Mouse (Mus musculus) testis, postnatal 14 days (tissue): ENCODE results near the gene Etv6.

Experiments used
- DNase-seq: peaks from one replicate; pipeline ENCODE4 v3.0.0; 2021; ENCODE audit warnings: low spot score

Etv6 gene

DNA sequence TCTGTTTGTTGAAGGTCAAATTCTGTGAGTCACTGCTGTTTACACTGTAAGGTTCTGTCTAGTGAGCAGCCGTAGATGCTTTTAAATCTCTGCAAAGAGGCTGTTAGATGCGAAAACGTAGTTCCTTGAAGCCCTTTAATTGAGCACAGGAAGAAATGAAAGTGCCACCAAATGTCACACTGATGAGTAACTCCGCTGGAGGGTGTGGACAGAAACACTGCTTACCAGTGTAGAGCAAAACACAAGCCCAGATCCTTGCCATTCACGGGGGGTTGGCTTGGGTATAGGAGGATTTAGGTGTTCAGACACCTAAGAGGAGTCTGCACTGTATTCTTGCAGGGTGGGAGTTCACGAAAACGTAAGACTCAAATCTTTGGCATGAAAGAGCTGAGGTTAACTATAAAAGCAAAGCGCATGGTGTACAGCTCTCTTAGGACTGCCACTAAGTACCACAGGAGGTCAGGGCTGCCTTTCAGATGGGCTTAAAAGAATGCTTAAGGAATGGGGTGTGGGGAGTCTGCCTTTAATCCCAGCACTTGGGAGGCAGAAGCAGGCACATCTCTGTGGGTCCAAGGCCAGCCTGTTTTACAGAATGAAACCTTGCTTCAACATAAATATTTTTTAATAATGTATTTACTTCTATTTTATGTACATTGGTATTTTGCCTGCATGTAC lies 216.7 kb downstream of the Etv6 start:
- DNase-seq = no peak

DNA sequence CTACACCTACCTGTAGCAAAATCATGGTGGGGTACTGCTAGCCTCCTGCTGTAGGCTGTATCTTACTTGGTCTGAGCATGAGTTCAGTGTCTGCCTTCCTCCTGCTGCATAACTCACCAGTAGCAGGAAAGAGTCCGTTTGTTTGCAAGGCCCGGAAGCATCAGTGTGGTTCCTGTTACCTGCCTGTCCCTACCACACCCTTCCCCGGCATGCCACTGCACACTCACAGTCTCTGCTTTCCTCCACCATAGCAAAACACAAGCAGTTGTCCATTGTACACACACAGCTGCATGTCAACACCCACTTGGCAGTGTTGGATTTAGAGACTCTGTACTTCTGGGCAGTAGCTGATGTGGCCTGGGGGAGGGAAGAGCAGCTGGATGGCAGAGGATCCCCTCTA lies 220.9 kb downstream of the Etv6 start:
- DNase-seq = no peak

DNA sequence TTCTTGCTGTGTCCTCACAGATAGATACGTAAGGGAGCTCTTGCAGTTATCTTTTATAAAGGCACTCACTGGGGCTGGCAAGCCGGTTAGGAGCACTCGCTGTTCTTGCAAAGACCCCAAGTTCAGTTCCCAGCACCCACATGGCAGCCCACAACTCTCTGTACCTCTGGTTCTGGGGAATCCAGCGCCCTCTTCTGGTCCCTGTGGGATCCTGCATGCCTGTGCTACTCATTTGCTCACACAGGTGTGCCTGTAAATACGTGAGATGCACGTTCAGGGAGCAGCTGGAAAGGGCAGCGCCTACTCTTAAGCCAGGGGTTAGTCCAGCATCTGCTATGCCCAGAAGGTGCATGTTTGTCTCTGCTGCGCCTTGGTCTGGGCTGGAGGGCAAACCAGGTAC lies 224.4 kb downstream of the Etv6 start:
- no peak for DNase-seq

DNA sequence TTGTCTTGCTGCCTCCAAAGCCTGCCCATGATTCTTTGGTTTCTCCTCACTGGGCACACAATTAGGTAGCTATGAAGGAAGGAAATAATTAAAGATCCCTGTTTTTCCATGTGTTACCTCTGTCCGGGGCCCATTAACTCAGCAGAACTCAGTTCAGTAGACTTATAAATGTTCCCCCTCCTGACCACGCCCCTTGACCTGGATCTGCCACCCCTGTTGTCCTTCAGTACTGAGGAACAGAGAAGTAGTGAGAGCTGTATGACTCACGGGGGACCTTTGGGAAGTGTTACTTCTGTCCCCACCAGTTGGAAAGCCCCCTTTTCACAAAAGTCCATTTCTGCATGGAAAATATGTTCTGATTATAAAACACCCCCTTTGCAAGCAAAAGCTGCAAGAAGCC lies 226.4 kb downstream of the Etv6 start:
- DNase-seq = no peak

DNA sequence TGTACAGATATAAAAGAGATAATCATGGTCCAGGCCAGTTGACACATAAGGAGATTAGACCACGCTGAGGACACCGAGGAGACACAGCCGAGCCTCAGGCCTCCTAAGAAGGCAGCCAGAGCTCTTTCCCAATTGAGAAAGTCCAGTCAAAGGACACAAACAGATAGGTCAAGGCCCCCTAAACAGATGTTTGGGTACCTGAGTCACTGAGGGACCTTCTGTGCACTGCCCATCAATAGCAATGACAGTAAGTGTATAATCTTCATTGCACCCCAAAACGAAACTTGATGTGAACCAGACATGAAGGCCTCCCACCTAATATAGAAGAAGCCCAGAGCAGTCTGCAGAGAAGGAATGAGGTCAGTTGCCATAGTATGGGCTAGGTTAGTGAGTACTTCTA lies 226.9 kb downstream of the Etv6 start:
- no peak for DNase-seq

DNA sequence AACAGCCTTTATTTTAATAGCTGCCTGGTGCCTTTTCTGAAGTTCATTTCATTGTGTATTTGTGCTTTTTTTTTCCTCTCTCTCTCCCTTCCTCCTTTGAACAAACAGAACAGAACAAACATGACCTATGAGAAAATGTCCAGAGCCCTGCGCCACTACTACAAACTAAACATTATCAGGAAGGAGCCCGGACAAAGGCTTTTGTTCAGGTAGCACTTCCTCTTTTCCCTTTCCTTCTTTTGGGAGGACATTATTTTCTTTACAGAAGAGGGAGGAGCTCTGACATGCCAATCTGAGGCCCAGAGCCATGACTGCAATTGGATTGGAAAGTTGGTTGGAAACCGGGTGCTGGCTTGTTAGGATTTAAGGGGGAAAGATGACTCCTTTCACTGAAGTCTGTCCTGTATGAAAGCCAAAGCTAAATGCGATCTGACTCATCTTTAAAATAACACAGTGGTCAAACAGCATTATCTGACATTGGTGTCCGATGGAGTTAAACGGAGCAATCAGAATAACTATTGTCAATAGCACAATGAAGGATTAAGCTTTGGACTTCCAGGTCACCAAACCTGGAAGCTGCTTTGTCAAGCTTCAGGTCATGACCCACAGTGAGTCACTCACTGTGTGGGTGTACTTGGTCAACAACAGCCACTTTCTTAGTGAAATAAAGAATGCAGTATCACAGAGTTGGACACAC lies 227.6 kb downstream of the Etv6 start:
- DNase-seq = no peak

DNA sequence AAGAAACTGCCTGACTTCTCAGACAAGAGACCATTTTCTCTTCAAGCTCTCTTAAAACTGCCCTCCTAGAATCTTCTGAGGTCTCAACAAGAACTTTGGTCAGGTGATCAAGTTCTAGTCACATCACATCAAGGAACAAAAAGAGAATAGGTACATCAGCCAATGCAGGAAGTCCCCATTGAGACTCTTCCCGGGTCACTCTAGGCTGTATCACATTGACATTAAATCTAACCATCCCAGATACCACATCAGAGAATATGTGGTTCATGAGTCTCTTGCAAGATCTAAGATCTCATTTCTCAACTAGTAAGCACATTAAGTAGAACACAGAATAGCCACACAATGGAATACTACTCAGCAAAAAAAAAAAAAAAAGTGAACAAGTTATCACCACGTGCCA lies 238.4 kb downstream of the Etv6 start:
- no peak for DNase-seq

DNA sequence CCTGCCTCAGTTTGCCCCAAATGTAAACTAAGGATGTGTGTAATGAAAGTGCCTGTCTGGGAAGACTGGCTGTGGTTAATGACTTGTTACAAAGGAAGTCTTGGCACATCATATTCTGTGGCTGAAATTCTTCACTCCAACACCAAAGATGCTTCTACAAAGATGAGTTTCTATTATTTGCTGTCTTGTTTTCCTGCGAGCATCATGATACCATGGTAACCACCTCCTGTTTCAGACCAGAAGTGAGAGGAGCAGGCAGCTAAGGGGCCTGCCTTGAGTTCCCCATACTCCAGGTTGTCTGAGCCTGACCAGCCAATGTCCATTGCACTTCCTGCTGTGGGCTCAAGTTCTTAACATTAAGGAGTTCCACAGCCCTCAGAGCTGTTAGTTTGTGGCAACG lies 241.5 kb downstream of the Etv6 start:
- no peak for DNase-seq

DNA sequence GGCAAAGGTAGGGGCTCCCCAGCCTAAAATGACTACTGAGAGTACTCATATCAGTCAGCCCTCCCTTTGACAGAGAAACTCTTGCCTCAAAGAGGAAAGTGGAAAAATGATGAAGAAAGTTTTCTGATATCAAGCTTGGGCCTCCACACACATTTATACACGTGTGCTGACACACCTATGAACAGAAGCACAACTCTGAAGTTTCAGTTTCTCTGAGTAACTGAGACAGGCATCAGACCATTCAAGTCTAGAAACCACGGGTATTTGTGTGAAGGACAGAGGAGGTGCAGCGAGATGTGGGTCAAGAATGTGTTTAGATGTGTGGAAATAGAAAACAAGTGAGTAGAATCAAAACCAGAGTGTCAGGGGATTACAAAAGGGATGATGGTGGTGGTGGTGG lies 246.6 kb downstream of the Etv6 start:
- no peak for DNase-seq

DNA sequence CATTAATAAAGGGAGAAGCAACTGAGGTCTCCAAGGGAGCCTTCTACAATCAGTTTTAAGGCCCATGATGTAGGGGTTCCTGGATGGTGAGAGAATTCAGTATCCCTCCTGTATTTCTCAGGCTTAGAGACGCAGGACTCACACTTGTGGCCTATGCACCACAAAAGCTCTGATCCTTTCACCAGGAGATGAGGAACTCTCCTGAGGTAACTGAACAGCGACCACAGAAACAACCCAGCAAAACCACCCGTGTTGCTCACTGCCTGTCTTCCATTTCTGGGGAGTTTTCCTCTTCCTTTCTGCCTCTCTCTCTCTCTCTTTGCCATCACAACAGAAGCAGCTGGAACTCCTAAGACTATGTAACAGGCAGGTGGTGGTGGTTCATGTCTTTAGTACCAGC lies 256.3 kb downstream of the Etv6 start:
- DNase-seq = no peak

DNA sequence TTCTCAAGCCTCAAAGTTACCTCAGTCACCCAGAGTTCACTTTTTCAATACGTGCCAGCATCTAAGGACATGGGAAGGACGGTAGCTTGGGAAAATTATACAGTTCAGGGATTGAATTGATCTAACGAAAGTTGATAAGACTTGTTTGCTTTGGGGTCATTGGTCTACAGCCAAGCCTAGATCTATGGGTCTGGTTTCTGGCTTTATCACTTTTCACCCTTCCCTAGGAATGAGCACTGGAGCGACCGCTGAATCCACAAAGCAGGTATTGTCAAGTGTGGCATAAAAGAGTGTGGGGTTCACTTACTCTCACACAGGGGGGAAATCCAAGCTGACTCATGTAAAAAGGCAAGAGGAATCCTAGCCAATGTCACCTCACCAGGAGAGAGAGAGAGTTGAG lies 256.9 kb downstream of the Etv6 start:
- no peak for DNase-seq

DNA sequence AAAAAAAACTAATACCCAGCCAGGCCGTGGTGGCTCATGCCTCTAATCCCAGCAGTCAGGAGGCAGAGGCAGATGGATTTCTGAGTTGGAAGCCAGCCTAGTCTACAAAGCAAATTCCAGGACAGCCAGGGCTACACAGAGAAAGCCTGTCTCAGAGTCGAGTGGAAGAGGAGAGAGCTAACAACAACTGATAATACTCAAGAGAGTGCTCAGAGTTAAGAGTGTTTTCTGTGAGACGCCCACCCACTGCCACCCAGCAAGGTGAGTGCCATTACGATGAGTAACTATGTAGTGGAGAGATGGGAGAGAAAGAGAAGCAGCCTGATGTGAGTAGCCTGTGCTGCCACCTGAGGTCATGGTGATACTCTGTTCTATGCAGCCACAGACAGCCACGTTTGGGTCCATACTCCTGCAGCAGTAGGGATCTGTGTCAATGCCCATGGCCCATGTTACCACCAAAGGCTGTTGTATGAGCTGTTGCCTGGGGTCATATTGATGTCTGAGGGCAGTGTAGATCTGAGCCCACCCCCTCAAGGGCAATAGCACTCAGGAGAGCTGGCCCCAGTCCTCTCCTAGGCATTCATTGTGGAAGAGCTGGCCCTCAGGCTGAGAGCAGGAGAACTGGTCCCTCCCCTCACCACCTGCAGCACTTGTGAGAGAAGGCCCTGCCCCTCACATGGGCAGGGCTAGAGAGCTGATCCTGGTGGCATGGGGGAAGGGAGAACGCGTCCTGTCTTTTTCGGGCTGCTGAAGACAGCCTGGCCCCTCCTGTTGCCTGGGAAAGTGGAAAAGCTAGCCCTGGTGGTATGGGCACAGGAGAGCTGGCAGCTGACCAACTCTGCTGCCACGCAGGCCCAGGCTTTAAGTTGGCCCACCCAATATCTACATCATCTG lies 258.4 kb downstream of the Etv6 start:
- no peak for DNase-seq

DNA sequence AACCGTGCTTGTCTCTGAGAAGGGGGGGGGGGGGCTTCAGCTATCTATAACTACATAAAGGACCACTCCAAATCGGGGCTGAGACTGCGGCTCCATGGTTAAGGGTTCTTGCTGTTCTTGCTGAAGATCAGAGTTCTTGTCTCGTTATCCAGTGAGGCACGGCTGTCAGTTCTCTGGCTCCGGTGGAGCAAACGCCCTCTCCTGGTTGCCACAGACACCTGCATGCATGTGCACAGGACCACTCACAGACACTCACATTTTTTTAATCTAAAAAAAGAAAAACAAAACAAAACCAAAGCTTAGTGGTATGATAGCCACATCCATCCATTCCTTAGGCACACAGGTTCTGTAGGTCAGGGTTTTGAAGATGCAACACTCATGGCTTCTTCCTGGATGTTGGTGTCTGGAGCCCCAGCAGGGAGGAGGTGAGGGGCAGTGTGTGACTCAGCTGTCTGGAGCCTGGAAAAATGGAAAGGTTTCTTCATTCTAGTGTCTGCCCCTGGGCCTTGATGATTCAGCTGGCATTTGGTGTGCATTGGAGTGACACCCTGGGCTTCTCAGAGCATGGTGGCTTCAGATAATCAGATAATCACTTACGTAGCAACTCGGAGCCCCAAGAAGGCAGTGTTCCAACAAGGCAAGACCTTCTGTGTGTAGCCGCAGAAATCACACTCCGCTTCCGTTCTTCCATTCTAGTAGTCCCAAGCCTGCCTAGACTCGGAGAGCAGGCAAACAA lies 262.6 kb downstream of the Etv6 start:
- no peak for DNase-seq

DNA sequence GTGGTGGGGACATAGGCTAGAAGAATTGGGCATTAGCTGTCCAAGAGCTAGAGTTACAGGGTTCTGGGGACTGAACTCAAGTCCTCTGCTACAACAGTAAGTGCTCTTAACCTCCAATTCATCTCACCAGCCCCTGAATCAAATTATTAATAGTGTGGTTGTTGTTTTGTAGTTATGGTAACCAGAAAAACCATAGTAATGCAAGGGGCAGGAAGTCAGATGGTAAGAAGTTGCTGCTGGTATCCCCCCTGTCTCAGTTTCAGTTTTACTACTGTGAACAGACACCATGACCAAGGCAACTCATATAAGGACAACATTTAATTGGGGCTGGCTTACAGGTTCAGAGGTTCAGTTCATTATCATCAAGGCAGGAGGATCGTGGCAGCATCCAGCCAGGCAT lies 266.5 kb downstream of the Etv6 start:
- no peak for DNase-seq

DNA sequence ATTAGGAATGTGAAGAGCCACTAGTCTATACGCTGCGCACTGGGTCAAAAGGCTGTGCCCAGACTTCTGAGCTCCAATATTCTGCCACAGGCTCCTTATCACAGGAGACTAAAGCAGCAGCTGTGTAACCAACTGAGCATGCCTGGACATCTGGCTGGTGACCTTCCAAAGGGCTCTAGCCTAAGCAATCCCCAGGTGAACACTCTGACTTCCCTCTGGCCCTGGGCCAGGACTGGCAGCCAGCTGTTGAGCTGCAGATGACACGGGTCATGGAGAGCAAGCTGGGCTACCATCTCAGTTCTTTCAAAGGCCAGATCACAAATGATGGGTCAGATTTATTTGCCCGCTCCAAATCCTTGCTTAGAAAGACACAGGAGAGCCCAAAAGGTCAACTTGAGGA lies 275.8 kb downstream of the Etv6 start:
- no peak for DNase-seq

DNA sequence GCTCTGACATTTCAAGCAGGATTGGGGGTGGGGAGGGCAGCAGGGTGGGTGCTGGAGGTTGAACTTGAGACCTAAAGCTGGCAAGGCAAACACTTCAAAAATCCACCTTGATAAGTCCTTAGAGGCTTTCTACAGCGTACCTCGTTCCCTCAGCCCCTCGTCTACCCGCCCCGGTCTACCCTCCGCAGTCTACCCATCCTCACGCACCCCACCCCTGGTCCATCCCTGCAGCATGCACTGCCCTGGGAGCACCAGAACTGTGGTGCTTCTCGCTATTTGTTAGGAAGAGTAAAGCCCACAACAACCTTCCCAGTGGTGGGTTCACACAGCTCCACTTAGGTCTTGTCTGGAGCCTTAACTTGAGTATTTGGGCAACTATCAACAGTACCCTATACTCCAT lies 277.1 kb downstream of the Etv6 start:
- DNase-seq = no peak

DNA sequence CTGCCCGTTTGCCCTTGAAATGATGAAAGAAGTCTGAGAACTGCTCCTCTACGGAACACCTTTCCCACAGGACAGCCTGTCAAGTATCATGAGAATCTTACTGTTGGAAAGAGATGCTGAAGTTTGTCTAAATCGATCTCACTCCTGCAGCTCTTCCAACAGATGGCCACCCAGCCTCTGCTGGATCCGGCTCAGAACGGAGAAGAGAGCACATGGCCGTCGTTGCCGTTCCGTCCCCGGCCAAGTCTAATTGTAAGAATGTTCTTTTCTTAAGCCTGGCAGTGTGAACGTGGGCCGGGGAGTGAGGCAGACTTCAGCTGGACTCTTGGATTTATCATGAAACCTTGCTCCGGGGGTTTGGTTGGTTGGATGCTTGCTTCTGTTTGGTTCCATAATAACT lies 281.9 kb downstream of the Etv6 start:
- no peak for DNase-seq
